Mouse (Mus musculus) fibroblast of lung, adult 2 months (primary cell): Measurements from ENCODE around the gene Atp5e.

Experiments used
- DNase-seq: peaks from one replicate; pipeline ENCODE4 v3.0.0-alpha.2; 2011; ENCODE audit warnings: low read depth

Gene Atp5e

DNA sequence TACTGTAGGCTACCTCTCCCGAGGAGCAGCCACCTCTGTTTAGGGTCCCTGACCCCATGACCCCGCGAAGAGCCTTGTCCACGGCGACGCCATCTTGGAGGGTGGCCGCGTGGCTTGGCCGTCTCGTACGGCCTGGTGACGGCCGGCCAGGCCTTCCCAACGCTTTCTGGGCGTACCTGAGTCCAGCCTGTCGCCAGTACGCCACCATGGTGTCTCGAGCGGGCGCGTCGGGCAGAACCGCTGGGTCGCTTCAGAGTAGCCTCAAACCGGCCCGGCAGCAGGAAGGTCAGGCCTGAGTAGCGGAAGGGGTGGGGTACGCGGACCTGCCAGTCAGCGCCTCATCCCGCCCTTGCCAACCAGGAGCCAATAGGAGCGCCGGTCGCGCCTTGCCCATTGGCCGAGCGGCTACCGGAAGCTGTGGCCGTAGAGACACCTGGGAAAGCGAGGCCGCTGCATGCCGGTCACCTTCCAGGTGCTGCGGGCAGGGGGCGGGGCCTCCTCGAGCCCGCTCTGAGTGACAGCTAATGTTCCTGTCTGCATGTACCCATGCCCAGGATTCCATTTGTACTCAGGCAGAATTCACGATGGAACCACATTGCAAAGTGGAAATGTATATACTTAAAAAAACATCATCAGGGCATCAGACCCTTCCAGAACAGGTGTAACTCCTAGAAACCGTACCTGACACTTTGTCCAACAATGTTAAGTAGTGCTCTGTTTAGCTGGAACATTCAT is at the start of gene Atp5e:
Gene Atp5e (minus strand): TSS at position 317 of the 735 bp plus-strand sequence.
- peak; percentile 81 for DNase-seq

DNA sequence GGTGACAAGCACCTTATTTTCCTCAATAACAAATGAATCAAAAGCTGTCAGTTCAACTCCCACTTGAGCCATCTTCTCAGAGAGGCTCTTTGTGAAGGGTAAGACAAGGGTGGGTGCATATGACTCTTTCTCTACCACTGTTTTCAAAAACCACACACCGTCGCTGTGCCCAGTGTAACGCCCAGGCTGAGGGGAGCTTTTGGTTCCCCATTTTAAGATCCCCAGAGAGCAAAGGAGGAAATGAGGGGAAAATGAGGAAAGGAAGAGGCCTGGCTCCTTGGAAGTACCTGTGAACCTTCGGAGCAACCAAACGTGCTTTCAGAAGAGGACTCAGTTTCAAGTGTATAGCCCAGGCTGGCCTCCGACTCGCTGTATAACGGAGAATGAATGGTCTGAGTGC is 45.9 kb upstream of the Atp5e start:
- DNase-seq = no peak

DNA sequence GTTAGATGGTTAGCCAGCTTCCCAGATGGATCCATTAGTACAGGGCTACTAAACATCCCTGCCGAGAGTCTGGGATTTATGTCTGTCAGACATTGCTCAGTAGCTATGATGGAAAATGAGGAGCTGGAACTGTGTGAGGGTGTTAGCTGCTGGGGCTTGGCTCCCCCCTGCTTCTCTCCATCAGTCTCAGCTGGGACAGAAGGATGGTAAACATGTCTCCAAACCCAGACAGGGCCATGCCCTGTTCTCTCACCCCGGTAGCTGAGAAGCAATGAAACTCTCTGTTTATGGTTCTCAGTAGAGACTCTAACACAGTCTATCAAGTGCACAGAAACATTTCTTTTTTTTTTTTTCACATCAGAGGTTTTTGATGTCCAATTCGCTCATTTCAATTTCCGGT is 44.1 kb upstream of the Atp5e start:
- DNase-seq = no peak

DNA sequence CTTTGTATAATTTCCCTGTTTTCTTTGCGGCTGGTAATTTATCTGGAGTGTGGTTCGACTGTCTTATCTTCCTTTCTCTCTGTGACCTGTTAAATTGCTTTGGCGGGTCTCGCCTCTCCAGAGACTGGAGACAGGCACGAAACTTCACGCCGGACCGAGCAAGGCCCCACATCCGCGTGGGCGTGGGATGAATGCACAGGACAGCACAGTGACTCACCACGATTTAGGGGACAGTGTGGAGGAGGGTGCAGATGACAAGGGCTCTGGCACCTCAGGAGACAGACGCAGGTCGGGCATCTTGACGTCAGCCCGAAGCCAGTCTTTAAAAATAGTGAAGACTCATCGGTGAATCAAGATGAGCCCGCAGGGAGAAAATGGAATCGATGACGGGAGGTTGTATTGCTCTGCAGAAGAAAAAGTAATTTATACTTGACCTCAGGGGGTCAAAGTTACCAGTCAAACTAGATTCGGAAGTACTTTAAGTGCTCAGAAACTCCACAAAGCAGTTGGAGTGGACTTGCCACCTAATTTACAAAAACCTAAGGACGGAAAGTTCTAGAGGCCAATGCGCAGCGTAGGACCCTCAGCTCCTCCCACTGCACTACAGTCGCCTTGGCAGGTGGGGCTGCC is 39.0 kb upstream of the Atp5e start:
- DNase-seq = no peak

DNA sequence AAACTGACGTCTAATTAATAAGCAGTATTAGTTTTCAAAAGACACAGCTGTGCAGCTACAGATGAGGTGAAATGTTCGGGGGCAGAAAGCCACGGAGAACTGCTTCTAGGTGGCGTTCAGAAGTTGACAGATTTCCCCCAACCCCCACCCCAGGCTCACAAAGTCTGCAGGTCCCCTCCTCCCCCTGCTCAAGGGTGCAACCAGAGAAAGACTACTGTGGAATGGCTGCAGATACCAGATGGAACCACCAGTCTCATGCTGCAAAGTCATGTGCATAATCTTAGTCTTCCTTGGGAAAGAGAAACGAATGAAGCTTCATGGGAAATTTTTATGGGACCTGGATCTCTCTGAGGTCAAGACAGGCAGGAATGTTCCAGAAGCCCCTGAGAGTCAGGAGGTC is 38.4 kb upstream of the Atp5e start:
- no peak for DNase-seq

DNA sequence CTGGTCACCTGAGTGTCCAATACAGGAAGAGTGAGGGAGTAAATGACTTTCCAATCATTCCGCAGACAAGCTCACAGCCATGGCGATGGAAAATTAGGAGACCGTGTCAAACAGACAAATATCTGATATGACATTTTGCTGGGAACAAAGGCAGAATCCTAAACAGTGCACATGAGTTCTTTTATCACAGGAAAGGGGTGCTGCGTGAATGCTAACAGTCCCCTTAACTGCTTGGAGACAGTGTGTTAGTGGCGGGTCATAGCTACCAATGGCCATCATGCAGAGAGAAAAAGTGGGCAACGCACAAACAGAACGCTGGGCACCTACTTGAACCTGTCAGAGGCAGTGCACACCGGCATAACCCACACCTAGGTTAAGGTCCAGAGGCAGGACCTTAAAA is 37.6 kb upstream of the Atp5e start:
- DNase-seq = no peak

DNA sequence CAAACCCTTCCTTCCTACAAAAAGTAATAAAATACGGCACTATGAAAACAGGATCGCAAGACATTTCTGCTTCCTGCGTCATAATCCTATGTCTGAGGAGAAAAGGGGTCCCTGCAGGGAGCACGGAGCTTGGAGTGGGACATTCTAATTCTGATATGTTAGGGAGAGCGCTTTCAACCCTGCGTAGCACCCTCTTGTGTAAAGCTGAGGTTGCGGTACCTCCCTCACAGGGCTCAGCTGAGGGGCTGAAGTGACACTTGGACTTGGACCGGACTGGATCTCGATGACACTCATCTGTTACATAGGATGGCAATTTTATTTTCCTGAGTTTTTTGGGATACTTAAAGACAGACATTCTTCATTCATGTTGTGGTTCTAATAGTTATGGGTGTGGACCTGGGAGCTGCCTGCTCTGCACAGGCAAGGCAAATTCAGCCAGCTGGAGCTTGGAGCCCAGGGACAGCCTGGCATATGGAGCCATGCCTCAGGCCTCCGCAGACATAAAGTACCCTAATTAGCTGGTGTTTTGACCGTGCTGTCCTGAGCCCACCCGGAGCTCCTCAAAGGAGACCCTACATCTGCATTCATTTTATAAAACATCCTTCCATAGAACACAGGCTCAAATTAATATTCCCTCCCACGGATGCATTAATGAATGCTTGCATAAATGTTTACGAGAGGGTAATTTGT is 37.1 kb upstream of the Atp5e start:
- no peak for DNase-seq

DNA sequence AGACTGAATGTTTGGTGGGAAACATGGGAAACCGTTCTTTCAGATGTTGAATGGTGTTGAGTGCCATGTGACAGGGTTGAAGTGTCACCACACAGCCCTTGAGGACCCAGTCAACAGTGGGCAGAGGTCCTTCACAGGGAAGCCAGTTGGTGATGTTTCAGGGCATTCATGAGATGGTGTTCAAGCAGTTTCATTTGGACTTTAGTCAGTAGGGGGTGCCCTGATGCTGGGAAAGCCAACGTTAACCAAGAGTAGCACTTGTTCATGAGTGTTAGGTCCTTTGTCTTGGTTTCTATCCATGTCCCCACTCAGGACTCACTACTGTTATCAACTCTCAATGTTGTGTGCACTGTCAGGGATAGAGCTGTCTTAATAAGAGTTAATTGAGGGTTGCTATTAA is 29.0 kb upstream of the Atp5e start:
- DNase-seq = no peak

DNA sequence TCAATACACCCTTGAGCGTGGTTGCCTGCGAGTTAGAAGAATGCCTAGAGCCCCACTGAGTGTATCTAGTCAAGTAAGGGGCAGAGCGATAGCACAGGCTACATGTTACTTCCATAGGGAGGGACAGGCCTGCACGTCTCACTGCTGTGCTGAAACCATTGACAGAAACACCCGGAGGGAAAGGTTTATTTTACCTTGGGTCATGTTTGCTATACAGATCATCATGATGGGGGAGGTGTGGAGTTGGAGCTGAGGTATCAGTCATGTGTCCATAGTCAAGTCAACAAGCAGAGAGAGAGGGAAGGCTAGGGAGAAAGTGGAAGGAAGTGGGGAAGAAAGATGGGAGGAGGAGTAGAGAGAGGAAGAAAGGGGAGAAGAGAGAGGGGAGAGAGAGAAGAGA is 23.1 kb upstream of the Atp5e start:
- no peak for DNase-seq

DNA sequence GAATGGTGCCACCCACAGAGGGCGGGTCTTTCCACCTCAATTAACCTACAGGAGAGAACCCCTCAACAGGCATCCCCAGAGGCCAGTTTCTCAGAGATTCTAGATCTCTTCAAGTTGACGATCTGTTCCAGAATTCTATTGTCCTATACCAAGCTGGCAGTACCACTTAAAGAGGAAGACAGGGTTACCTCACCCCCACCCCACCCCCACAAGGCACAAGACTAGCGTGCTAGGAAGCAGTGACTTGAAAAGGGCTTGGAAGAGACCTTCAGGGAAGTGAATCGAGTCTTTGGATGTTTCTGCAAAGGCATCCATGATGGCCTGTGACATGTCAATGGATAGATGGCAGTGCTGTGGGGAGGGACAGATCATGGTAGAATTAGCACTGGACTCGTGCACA is 14.8 kb upstream of the Atp5e start:
- DNase-seq = no peak

DNA sequence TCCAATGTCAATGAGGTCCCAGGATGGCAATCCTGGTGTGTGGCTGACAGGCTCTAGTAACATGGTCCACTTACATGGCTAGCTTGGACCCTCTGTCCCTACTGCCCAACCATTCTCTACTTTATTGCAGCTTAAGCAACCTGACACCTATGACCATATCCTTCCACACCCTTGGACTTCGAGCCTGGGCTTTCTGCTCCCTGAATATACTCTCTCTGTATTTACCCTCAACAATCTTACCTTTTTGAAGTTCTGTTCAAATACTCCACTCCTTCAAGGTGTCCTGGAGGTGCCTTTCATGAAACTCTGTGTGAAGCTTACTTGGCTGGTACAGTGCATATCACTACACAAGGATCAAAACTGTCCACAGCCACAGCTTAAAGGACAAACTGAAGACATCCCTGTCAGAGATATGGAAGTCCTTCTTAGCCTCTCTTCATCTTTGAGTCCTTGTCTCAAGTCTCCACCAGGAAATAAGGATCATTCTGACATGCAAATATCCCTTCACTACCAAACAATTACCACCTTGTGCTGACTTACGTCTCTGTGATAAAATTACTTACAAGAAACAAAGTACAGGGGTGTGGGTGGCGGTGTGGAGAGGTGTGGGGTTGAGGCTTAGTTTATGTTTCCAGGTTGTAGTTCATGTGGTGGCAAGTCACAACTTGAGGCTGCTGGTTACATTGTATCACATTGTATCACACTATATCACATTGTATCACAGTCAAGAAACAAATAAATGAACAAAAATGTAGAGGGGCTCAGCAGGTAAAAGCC is 13.8 kb upstream of the Atp5e start:
- no peak for DNase-seq

DNA sequence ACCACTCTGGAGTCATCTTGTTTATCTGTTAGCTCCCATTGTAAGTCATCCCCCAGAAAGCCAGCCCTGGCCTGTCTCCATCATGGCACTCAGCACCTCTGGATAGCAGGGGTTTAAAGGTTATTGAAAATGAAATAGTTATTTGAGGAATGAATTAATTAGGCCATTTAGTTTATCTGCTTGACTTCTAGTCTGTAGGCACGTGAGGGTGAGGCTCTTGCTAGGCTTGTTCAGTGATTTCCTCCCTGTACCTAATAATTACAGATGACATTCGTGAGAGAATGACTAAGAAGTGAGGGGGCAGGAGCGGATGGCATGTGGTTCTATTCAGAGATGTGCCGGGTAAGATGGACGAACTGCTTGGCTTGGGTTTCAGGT is 9.6 kb upstream of the Atp5e start:
- DNase-seq = no peak

DNA sequence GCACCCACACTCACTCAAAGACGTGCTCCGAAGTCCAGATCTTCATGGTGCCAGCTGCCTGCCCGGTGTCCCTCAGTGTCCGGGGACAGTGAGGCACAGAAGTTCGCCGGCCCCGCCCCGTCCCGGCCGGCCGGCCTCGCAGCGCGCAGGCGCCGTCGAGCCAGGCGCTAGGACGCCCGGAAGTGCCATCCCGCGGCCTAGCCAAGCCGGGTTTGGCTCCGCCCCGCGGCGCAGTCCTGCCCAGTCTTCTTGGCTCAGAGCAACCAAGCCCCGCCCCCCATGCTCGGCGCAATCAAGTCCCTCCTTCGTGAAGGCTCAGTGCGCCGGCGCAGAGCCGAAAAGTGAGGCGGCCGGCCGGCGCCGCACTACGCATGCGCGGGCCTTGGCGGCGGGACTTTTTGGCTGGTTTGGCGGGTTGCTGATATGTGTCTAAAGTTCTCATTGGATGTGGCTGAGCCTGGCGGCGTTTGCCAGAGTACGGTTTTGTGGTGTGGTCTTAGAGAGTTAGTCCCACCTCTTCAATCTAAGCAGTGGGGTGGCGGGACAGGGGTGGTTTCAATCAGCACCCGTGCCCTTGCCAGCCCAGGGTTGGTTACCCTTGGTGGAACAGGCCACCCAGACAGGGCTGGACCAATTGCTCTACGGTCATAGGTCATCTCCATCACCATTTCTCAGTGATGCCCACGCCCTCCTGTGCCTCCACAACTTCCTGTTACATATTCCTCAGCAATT is 9.1 kb upstream of the Atp5e start, which contains the start of gene Prelid3b:
Gene Prelid3b (minus strand): TSS at position 264 of the 732 bp plus-strand sequence.
- peak; percentile 94 for DNase-seq

DNA sequence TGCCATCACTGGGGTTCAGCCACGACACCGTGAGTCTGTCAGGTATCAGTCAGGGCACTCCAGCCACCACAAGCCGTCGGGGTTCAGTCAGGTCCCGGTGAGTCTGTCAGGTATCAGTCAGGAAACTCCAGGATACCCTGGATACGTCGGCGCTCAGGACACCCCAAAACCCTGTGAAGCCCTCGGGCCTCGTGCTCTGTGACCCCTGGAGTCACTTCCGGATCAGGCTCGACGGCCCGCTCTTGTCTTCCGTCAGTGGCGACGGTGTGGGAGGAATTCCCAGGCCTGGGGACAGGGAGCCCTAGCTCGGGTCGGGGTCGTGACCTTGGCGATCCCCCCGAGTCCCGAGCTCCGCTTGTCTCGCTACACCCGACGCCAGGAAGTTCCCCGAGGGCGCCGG is 8.5 kb upstream of the Atp5e start:
- no peak for DNase-seq

DNA sequence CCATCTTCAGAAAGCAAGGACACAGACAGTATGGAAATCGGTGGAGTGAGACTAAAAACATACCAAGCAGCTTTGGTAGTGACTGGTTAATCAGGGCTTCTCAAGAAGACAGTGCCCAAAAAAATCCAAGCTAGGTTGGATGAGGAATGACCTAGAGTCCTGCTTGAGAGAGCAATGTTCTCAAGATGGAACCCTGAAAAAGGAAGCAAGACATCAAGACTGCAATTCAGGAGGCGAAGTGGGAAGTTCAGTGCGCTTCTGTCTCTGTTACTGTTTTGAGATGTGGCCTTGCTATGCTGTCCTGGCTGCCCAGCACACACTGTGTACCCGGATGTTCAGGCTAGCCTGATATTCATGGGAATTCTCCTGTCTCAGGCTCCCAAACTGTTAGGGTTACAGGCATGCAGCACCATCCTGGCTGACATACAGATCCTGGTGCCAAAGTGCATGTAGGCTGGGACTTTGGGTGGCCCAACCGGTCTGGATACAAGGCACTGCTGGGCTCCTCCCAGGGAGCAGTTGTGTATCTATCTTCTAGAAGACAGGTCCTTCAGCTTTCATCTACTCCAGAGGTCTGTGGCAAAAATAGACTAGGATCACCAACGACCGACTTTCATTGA is 7.0 kb upstream of the Atp5e start:
- no peak for DNase-seq

DNA sequence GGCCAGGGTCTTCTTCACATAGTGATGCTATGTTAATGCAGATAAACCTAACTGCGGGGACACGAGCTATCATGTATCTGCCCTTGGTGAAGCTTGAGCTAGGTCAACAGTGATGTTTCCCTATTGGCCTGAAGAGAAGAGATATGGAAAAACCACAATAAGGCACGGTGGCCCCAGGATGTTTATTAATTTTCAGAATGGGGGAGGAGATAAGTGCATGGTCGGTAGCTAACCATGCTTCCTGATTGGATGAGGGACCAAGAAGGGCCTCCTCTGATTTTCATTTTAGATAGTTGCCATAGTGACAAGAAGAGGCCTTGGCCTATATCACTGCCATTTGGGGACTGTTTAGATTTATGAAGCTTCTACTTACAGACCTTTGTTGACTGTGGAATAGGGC is 6.4 kb upstream of the Atp5e start:
- DNase-seq = no peak

DNA sequence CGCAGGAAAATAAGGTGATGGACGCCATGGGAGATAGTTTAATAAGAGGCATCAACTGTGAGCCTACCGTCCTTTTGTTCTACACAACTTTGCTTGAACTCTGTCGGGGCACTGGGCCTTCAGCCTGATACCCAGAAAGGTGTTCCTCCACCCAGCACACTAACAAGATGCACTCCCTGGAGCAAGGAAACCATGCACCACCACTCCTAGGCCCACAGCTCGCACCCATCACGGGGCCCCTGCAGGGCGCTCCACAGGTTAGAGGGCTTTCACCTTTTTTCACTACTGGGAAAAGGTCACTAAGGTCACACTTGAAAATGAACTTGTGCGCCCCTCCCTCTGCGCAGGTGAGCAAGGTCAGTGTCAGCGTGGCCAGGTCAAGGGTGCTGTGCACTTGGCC is 535 bp downstream of the Atp5e start:
- no peak for DNase-seq

DNA sequence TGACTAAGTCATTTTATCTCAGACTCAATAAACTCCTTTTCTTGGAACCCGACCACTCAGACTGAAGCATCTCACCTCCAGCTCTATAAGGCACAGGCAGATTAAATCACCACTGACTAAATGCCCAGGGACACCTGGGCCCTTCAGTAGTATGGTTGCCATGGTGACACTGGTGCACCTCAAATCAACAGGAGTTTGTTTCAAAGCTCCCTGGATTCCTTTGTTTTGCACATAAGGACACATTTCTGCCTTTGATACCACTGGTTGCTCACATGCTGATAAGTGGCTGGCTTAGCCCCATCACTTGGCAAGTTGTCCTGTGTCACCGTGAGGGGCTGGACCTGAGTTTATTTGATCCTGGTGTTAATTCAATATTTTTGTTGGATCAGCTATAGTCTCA is 4.5 kb downstream of the Atp5e start:
- no peak for DNase-seq

DNA sequence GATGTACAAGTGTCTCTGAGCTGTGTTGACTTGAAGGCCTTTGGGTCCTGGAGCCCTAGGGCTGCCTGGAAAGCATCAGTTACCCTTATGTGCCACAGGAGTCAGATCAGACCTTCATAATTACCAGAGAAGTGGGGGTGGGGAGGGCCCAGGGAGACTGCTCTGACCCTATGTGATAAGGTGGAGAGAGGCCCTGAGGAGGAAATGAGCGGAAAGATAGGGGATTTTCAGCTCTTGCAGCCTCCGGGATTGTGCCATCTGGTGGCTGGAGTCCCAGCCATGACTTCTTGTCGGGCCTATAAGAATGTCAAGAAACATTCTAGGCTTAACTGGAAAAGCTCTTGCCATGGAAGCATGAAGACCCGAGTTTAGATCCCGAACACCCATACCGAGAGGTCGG is 10.2 kb downstream of the Atp5e start:
- no peak for DNase-seq

DNA sequence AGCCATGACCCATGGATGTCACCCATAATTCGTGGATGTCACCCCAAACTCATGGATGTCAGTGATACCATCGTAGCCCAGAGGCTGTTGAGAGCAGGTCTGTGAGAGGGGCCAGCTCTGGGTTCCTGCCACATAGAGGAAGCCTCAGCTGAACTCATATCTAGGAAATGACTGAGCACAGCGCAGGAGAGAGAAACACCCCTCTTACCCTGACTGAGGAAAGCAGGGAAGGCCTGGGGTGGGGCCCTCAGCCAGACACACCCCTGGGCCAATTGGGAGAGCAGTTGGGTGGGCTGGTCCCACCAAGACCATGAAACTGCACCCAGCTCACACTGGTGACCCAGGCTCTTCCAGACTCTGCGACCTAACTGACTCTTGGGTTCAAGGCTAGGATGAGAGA is 13.6 kb downstream of the Atp5e start, which contains the start of gene Tubb1:
Gene Tubb1 (plus strand): TSS at position 343 of the 400 bp plus-strand sequence.
- no peak for DNase-seq

DNA sequence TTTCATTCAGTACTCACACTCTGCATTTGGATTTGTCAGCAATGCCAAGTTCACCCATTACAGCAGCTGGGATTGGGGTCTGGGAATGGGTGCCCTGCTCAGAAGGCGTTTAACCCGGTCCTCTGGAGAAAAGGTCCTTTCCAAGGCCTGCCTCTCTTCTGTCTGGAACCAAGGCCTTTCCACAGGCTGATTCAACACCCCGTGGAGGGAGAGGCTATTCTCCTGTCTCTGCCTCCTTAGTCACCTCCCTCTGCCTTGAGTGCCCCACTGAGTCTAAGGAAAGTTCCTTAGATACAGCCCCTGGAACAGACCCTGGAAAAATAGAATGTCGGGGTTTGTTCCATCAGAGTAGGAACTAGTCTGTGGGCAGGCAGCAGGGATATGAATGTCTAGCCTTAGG is 15.5 kb downstream of the Atp5e start:
- no peak for DNase-seq
